Mouse (Mus musculus) ES-Bruce4 (cell line): ENCODE data around the gene Mad1l1. TPM values are rescaled to one million over a fixed set of nuclear protein-coding genes. Genes with fewer than 3 reads are reported as not detected.

Source experiments
- H3K27ac ChIP-seq: 2 replicates; pipeline ENCODE4 v1.5.1; 2012; ENCODE audit warnings: low read length, inconsistent platforms; ENCODE audit not compliant: insufficient read depth
- H3K27me3 ChIP-seq: 2 replicates; pipeline ENCODE4 v1.6.1; 2012; ENCODE audit warnings: mild to moderate bottlenecking, low read length, inconsistent platforms; ENCODE audit not compliant: control insufficient read depth, poor library complexity, insufficient read depth, severe bottlenecking
- H3K36me3 ChIP-seq: 2 replicates; pipeline ENCODE4 v1.6.1; 2012; ENCODE audit warnings: inconsistent platforms, mild to moderate bottlenecking, low read length, moderate library complexity; ENCODE audit not compliant: control insufficient read depth, poor library complexity, insufficient read depth, severe bottlenecking
- H3K4me1 ChIP-seq: one replicate; pipeline ENCODE4 v1.8.1; 2011; ENCODE audit warnings: low read length; ENCODE audit not compliant: control insufficient read depth, insufficient read depth
- H3K4me3 ChIP-seq: 2 replicates; pipeline ENCODE4 v1.5.1; 2011; ENCODE audit warnings: low read depth, mild to moderate bottlenecking, low read length
- H3K9ac ChIP-seq: 2 replicates; pipeline ENCODE4 v1.6.1; 2012; ENCODE audit warnings: low read depth, mild to moderate bottlenecking, inconsistent platforms; ENCODE audit not compliant: poor library complexity, severe bottlenecking
- H3K9me3 ChIP-seq: replicated peaks from 2 replicates; pipeline ENCODE4 v1.6.1; 2012; ENCODE audit warnings: mild to moderate bottlenecking, low read length, inconsistent platforms; ENCODE audit not compliant: control insufficient read depth, poor library complexity, insufficient read depth, severe bottlenecking
- CTCF ChIP-seq: IDR thresholded peaks from one replicate; pipeline ENCODE4 v1.8.1; 2011; ENCODE audit warnings: low read depth, low read length
- EP300 ChIP-seq: IDR thresholded peaks from 2 replicates; pipeline ENCODE4 v1.6.1; 2011; ENCODE audit warnings: low read depth, low read length; ENCODE audit not compliant: insufficient read depth
- POLR2A ChIP-seq: IDR thresholded peaks from one replicate; pipeline ENCODE4 v1.8.1; 2011; ENCODE audit warnings: low read length; ENCODE audit not compliant: insufficient read depth
- polyA plus RNA-seq: library from polyadenylated mRNA; stranded (reverse); fragments of >200 nt; gene quantifications from 2 replicates; pipeline ENCODE4 v1.2.4, GENCODE M21; 2011; ENCODE audit warnings: low read depth; ENCODE audit not compliant: missing spikeins, insufficient read depth, insufficient read length

The Mad1l1 gene
- polyA plus RNA-seq, 1 experiment: 25.4 TPM

- H3K36me3 ChIP-seq: no peaks in the 10 kb centered on the region
- no peak for TF ChIP-seq CTCF
- no peak for TF ChIP-seq EP300
- TF ChIP-seq POLR2A: no peak
- no peaks in the 10 kb centered on the region for H3K4me1 ChIP-seq
- no peak overlapping the region for H3K27ac ChIP-seq
- H3K4me3 ChIP-seq: no peak overlapping the region
- H3K9me3 ChIP-seq: no peaks in the 10 kb centered on the region
- H3K9ac ChIP-seq: no peak overlapping the region
- H3K27me3 ChIP-seq: no peaks in the 10 kb centered on the region
These were observed 357.0 kb downstream of the Mad1l1 start for GRCm38 (mm10) chr5:139964391-139964790.

DNA sequence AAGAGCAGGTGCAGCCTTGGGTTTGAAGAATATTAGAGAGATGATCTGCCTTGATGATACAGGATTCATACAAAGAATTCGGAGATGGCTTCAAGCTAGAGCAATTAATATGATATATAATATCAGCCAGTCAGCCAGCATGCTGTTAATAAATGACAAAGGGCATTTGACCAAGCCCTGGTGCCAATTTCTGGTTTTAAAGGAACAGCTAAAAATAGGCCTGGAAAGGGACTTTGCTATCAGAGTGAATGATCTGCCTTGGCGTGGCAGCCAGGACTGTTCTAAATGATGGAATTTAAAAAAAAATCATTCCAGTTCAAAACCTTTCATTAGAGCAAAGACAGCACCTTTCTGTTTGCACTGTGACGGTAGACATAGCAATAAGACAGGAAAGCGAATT lies 361.6 kb downstream of the Mad1l1 start:
- no peaks in the 10 kb centered on the region for H3K9me3 ChIP-seq
- no peak overlapping the region for H3K4me3 ChIP-seq
- no peaks in the 10 kb centered on the region for H3K27me3 ChIP-seq
- no peaks in the 10 kb centered on the region for H3K4me1 ChIP-seq
- no peak overlapping the region for H3K27ac ChIP-seq
- H3K9ac ChIP-seq: no peak overlapping the region
- H3K36me3 ChIP-seq: no peaks in the 10 kb centered on the region
- TF ChIP-seq CTCF: no peak
- TF ChIP-seq EP300: no peak
- no peak for TF ChIP-seq POLR2A

Other genes starting within 250 kb of the Mad1l1 start
- gene Nudt1, start 104 bp upstream of the Mad1l1 start, polyA plus RNA-seq: 39.4 and 40.9 TPM in 2 replicates
- 5.6 and 8.8 TPM in 2 replicates for gene Mrm2, start 10.3 kb upstream of the Mad1l1 start, polyA plus RNA-seq
- gene Snx8, start 67.7 kb upstream of the Mad1l1 start, polyA plus RNA-seq: 24.8 and 26.1 TPM in 2 replicates
- 250 and 283 TPM in 2 replicates for gene Eif3b, start 97.8 kb upstream of the Mad1l1 start, polyA plus RNA-seq
- 0.19 and 0.30 TPM in 2 replicates for gene Gm4869, start 124.1 kb upstream of the Mad1l1 start, polyA plus RNA-seq
- 14.6 and 18.5 TPM in 2 replicates for gene Chst12, start 184.0 kb upstream of the Mad1l1 start, polyA plus RNA-seq
- not detected in 2 replicates for gene Grifin, start 243.5 kb upstream of the Mad1l1 start, polyA plus RNA-seq